Mouse (Mus musculus): ENCODE results near the gene Slc28a1. TPM values are rescaled to one million over a fixed set of nuclear protein-coding genes. Genes with fewer than 3 reads are reported as not detected.

Gene Slc28a1
- polyA plus RNA-seq, 1 experiment: not detected

DNA sequence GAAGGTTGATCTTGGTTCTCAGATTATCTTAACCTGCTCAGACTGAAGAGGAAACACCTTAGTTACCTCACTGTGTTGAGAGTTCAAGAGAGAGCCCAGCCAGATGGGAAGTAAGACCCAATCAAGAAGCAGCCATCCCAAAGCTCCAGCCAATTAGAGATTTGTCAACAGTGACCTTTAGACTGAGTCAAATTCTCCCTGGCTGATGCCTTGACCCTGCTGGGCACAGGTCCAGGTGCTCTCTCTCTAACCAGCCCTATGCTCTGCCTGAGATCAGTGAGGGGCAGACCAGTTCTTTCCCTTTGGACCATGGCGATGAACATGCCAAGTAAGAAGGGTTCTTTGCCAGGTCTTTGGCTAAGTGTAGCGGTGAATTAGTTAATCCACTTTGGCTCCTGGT lies 2.9 kb upstream of the Slc28a1 start:
- no peak for TF ChIP-seq GATA1 (IDR thresholded peaks at IDR 0.05; ENCODE audit: low read length)

DNA sequence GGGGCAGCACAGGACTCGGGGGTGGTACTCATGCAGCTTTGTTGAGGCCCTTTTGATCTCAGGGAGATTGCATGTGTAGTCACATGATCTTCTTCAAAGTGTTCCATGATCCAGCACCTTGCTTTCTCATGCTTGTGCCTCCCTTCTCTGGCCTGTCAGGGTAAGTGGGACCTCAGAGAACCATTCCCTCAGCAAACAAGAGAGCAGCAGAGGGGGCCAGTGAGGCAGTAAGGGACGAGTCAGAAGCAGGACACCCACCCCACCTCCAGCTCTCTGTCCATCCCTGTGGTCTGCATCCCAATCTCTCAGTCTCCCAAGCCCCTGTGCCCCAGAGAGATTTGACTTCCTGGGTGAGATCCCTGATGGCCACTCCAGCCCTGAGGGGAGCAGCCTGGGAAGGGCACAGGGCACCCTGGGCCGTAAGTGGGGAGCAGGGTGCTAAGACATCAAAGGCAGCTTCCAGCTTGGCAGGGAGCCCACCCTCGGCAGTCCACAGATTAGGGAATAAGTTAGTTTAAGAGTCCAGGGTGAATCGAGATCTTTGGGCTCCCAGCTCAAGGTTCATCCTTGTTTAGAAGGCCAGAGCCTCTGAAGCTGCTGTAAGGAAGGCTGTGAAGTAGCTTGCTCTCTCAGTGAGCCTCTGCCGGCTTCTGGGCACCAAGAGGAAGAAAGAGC lies 1.8 kb upstream of the Slc28a1 start:
- no peak for TF ChIP-seq GATA1 (IDR thresholded peaks at IDR 0.05; ENCODE audit: low read length)

DNA sequence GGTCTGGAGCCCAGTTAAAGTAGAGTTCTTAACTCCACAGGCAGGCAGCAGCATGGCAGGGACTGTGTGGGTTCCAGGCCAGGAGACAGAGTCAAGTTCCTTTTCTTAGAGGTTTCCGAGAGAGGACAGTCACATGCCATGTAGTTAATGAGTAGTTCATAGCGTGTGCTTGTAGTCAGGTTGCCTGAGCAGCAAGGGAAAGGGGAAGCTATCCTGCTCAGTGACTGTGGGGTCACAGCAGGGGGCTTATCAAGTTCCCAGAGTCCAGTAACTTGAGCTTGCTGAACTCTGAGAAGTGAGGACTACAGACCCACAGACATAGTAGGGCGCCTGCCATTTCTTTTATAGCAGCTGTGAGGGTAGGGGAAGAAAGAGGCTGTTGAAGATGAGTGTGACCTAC lies 6.5 kb downstream of the Slc28a1 start:
- no peak for TF ChIP-seq GATA1 (IDR thresholded peaks at IDR 0.05; ENCODE audit: low read length)

DNA sequence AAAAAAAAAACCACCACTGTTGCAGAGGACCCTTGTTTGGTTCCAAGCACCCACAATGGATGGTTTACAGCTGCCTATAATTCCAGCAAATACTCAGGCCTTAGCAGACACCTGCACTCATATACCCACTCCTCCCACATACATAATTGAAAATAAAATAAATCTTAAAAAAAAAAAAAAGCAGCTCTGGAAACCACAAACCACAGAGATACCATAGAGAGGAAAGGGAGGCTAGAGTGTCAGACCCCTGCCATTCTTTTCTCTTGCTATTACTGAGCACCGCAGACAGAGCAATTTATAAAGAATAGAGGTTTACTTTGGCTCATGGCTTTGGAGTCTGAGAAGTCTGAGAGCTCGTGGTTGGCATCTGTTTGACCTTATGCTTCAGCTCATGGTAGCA lies 8.2 kb downstream of the Slc28a1 start:
- TF ChIP-seq GATA1 (IDR thresholded peaks at IDR 0.05; ENCODE audit: low read length): no peak

DNA sequence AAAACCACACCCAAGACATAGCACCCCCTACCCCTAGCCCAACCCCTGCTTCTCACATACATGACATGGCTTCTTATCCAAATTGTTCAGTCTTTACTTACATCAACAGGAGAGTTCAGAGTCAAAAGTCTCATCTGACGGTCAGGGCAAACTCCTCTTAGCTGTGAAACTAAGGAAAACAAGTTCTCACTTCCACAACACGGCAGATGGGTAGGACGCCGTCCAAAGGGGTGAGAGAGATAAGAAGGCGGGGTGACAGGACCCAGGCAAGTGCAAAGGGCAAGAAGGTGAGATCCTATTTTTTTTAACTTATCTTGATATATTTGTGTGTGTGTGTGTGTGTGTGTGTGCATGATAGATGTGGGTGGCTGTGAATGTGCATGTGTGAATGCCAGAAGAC lies 9.0 kb downstream of the Slc28a1 start:
- TF ChIP-seq GATA1 (IDR thresholded peaks at IDR 0.05; ENCODE audit: low read length): no peak

DNA sequence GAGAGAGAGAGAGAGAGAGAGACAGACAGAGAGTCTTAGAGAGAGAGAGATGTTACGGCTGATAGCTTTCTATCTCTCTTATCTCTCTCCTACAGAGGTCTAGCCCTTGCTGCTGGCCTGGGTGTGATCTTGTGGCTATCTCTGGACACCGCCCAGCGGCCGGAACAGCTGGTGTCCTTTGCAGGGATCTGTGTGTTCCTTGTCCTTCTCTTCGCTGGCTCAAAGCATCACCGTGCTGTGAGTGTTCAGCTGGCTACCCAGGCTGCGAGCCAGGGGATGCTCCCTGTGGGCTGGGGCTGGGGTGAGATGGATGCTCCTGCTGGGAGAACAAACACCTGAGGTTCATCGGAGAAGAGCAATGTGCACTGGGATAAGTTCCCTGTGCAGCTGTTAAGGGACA lies 10.2 kb downstream of the Slc28a1 start:
- TF ChIP-seq GATA1 (IDR thresholded peaks at IDR 0.05; ENCODE audit: low read length): no peak

DNA sequence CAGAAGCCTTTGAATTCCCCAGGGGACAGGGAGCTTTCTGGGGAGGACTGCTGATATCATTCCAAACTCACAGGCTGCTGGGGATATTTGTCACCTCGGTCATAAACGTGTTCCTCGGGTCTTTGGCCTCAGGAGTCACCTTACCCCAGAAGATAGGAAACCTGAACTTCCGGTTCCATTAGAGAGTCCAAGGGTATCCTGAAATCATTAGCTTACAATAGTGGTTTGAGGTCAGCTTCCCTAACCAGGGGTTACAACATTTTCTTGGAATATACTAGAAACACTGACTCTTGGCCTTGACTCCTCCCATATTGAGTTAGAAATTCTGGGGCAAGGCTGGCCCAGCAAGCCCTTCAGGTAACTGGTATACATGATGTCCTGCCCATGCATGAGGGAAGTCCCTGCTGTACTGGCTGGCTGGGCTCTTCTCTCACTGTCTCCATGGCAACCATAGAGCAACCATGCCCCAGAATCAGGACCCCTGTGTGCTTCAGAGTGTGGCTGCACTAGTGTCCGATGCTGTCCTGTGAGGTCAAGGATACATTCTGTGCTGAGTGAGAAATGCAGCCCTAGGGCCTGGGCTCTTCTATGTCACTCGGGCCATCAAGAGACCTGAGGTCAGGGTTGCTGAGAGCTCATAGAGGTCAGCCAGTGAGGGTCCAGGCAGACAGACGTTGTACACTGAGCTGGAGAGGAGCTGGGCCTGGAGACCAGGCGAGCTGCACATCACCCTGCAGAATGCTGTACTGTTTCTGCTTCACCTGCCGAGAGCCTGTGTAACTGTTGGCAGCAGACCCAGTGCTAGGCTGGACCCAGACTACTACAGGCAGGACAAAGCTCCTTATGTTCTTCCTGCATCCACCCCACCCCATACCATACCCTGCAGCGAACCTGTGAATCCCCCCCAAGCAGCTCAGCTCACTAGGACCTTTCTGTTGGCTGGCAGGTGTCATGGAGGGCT lies 10.9 kb downstream of the Slc28a1 start:
- TF ChIP-seq GATA1 (IDR thresholded peaks at IDR 0.05; ENCODE audit: low read length): no peak

DNA sequence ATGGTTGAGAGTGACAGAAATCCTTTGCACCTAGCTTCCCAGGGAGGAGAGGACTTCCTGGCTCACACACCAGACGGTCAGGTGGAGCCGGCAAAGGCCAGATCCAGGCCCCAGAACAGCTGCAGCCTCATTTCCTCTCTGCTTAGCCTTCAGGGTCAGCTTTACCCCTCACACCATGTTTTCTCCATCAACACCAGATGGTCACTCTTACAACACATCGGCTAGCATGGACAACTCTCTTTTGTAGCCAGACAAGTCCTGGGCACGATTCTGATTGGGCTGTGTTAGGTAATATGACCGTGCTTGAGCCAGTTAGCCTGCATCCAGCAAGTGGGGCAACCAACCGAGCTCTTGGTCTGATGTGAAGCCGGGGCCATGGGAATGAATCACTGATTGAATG lies 17.3 kb downstream of the Slc28a1 start:
- no peak for TF ChIP-seq GATA1 (IDR thresholded peaks at IDR 0.05; ENCODE audit: low read length)

DNA sequence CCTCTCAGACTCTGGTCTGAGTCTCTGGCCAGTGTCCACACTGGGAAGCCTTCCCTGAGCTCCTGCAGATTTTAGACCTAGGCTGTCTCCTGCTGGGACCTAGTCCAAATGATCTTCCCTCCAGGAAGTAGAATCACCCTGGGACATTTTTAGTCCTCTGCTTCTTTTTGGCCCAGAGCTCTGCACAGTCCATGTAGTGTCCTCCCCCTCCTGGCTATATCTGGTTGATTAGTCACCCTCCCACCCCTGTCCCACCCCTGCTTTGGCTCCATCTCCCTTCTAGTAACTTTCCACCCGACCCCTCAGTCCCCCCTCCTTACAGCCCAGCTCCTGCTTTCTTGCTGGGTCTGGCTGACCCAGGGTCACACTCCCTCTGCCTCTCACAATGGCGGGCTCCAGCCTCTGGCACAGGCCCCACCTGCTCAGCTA lies 18.3 kb downstream of the Slc28a1 start:
- TF ChIP-seq GATA1 (IDR thresholded peaks at IDR 0.05; ENCODE audit: low read length): no peak

DNA sequence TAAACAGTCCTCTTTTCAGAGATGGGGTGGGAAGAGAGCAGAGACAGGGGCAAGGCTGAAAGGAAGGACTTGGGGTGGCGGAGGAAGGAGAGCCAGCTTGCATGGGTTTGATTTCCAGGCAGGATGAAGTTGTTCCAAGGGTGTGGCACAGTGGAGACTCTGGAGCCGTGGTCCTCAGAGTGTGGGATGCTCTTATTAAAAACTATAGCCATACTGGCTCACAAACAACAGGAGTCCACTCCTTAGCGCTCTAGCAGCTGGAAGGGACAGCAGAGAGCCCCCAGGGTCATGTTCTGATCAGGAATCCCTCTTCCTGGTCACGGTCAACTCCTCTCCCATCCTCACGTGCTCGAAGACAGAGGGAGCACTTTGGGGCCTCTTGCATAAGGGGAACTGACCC lies 18.8 kb downstream of the Slc28a1 start:
- TF ChIP-seq GATA1 (IDR thresholded peaks at IDR 0.05; ENCODE audit: low read length): no peak

DNA sequence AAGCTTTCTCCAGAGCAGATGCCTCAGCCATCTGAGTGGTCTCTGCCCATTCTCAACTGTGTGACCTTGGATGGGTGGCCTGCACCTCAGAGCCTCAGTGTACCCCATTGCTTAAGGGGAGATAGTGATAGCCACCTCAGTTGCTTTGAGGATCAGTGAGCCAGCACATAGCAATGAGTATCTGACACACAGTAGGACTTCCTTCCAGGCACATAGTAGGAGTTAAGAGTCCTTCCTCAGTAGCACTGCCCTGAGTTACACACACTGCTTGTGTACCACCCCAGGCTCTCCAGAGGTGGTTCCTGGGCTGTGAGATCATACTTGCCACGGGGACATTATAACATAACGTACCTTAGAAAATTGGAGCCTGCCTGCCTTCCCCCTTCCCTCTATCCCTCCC lies 19.3 kb downstream of the Slc28a1 start:
- no peak for TF ChIP-seq GATA1 (IDR thresholded peaks at IDR 0.05; ENCODE audit: low read length)

DNA sequence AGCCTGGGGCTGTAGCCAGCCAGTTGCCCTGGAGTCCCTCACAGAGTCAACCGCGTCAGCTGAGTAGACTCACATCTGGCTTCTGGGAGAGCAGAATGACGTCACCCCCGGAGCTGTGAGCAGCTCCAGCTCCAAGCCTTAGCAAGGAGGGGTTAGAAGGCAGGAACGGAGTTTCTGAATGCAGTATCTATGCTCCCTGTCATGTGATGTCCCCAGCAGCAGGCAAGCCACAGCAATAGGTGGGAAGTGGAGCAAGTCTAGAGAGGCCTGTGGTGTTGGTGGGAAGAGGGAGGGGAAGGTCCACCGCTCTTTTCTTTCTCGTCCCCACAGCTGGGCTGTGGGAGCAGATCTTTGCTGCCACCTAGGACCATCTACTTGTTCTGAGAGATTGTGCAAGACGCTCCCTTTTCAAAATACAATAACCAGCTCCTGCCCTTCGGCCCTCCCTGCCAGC lies 20.0 kb downstream of the Slc28a1 start:
- no peak for TF ChIP-seq GATA1 (IDR thresholded peaks at IDR 0.05; ENCODE audit: low read length)

DNA sequence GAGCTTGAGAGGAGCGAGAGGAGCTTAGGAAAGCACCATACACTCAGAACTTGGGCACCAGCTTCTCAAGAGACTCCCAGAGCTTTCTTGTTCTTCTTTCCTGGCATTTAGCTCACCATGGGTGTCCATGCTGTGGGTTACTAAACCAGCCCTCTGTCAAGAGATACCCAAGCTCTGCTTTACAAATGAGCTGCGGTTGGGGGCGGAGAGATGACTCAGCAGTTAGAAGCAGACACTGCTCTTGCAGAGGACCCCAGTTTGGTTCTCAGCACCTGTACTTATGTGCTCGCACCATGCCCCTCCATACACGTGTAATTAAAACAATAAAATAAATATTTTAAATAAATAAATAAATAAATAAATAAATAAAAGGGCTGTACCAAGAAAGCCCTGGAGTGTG lies 22.7 kb downstream of the Slc28a1 start:
- TF ChIP-seq GATA1 (IDR thresholded peaks at IDR 0.05; ENCODE audit: low read length): no peak

DNA sequence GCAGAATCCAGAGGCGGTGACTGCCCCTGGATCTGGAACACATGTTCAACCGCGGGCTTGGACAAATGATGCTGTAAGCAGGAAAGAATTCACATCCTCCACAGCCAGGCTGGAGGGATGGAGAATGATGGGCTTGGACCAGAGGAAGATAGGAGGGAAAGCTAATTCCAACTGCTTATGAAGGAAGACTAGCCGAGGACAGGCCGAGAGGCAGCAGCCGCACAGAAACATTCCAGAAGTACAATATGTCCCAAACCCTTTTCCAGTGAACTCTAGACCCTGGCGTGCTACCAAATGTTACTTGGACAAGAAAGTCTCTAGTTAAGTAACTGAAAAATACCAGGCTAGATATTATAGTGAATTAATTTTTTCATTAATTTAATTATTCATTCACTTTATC lies 24.5 kb downstream of the Slc28a1 start:
- no peak for TF ChIP-seq GATA1 (IDR thresholded peaks at IDR 0.05; ENCODE audit: low read length)

DNA sequence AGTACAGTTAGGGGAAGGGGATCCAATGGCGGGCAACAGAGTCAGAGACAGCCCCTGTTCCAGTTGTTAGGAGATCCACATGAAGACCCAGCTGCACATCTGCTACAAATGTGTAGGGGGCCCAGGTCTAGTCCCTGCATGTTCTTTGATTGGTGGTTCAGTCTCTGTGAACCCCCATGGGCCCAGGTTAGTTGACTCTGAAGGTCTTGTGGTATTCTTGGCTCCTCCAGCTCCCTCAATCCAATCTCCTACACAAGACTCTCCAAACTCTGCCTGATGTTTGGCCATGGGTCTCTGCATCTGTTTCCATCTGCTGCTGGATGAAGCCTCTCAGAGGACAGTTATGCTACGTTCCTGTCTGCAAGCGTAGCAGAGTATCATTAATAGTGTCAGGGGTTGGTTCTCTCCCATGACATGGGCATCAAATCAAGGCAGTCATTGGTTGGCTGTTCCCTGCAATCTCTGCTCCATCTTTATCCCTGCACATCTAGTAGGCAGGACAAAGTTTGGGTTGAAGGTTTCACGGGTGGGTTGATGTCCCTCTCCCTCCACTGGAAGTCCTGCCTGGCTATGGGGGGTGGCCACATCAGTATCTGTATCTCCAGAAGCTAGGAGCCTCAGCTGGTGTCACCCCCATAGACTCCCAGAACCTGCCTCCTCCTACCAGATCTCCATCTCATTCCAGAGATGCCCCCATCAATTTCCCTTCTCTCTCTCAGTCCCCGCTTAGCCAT lies 25.2 kb downstream of the Slc28a1 start:
- no peak for TF ChIP-seq GATA1 (IDR thresholded peaks at IDR 0.05; ENCODE audit: low read length)

DNA sequence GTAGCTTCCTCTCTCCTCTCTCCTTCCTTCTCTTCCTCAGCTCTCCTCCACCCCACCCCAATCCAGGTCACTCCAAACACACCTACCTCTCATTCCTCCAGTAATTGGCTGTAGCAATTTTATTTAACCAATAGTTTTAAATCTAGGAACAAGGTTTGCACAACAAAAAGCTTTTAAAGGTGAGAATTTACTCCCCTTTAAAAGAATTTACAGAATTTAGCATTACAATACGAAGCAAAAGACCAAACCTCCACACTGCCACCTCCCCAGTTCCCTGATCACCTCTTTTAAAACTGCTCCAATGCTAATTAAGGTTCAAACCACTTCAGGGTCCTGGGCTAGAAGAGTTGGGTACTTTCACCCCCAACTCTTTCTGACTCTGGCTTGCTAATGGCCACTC lies 26.9 kb downstream of the Slc28a1 start:
- no peak for TF ChIP-seq GATA1 (IDR thresholded peaks at IDR 0.05; ENCODE audit: low read length)

All from G1E-ER4 (cell line).